Mouse (Mus musculus): ENCODE measurements around the gene Plb1.

DNA sequence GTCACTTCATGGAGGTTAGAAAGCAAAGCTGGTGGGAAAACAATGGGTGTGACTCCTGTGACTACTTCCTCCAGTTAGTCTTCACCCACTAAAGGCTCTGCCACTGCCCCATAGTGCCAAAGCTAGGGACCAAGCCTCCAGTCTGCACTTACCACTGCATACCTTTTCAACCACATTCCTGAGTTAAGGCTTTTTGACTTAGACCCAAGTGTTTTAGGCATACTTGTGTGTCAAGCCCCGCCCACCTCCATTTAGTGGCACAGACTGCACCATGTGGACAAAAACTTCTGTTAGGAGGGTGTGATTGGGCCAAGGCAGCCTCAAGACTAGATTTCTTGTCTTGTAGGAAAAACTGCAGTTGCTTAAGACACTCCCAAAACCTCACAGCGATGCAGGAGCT lies 120.8 kb downstream of the Plb1 start:
- TF ChIP-seq CTCF (IDR thresholded peaks at IDR 0.05; ENCODE audit: borderline replicate concordance, control insufficient read depth, extremely low read depth, insufficient read depth, low read length, poor library complexity) (no peak), POLR2A (IDR thresholded peaks at IDR 0.05; ENCODE audit: control insufficient read depth, extremely low read depth, insufficient read depth, low read length, poor library complexity) (no peak)
